Mouse (Mus musculus): ENCODE measurements at regions not wholly inside any gene's neighbourhood (a gene's known extent, or its start where the extent isn't known, plus 50 kb on each side); places are given as distances from the start of the nearest gene placed in this dataset.

- 41% methylated on average over 4 of the region's 4 CpGs for WGBS
Measured at GRCm38 (mm10) chr3:62985033-62985432, 256.3 kb upstream of the Mme start.

GRCm38 (mm10) chr3:62976906-62977305, 264.4 kb upstream of the Mme start:
- no peak for DNase-seq
- Histone ChIP-seq H3K4me1 (ENCODE audit: control insufficient read depth, insufficient read depth, low read length) (no peaks in the 10 kb centered on the region), H3K4me3 (replicated peaks; ENCODE audit: extremely low read depth, low read depth, low read length) (no peak overlapping the region)
- TF ChIP-seq CTCF (IDR thresholded peaks at IDR 0.05; ENCODE audit: insufficient read depth, low read length) (no peak), POLR2A (IDR thresholded peaks at IDR 0.05; ENCODE audit: borderline replicate concordance, extremely low read depth, low read depth, low read length) (no peak)
- 63% methylated on average over 1 of the region's 1 CpGs for WGBS

More at GRCm38 (mm10) chr3:62985033-62985432, 256.3 kb upstream of the Mme start:
- Histone ChIP-seq H3K4me1 (ENCODE audit: control insufficient read depth, insufficient read depth, low read length) (no peaks in the 10 kb centered on the region), H3K4me3 (replicated peaks; ENCODE audit: extremely low read depth, low read depth, low read length) (no peak overlapping the region)
- DNase-seq, result no peak
- TF ChIP-seq POLR2A (IDR thresholded peaks at IDR 0.05; ENCODE audit: borderline replicate concordance, extremely low read depth, low read depth, low read length) (no peak), CTCF (IDR thresholded peaks at IDR 0.05; ENCODE audit: insufficient read depth, low read length) (no peak)

- Histone ChIP-seq H3K4me1 (ENCODE audit: control insufficient read depth, insufficient read depth, low read length) (no peaks in the 10 kb centered on the region), H3K4me3 (replicated peaks; ENCODE audit: extremely low read depth, low read depth, low read length) (no peak overlapping the region)
- DNase-seq, result no peak
- 17% methylated on average over 1 of the region's 1 CpGs for WGBS
- TF ChIP-seq POLR2A (IDR thresholded peaks at IDR 0.05; ENCODE audit: borderline replicate concordance, extremely low read depth, low read depth, low read length), result no peak
- no peak for TF ChIP-seq CTCF (IDR thresholded peaks at IDR 0.05; ENCODE audit: insufficient read depth, low read length)
Measured at GRCm38 (mm10) chr3:62963244-62963643, 278.1 kb upstream of the Mme start.

- DNase-seq, result peak; percentile 27
- WGBS, result 23% methylated on average over 4 of the region's 4 CpGs
Measured at GRCm38 (mm10) chr3:62962608-62963007, 278.7 kb upstream of the Mme start.

DNA sequence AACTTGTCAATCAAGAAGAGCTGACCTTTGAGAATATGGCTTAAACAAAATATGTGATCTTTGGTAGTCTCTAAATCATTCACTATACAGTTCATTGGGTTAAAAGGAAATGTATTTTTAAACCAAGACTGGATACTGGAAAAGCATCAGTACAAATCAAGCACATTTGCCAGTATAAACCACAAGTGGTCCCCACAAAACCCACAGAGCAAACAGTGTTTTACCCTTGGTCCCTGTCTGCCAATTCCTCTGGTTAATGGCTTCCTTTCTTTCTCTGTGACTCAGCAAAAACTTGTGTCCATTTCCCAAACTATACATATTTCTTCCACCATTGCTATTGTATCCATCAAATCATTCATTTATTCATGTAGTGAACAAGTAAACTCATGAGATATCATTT, 296.0 kb upstream of the Mme start:
- Histone ChIP-seq H3K4me3 (replicated peaks; ENCODE audit: extremely low read depth, low read depth, low read length) (no peak overlapping the region), H3K4me1 (ENCODE audit: control insufficient read depth, insufficient read depth, low read length) (no peaks in the 10 kb centered on the region)
- TF ChIP-seq POLR2A (IDR thresholded peaks at IDR 0.05; ENCODE audit: borderline replicate concordance, extremely low read depth, low read depth, low read length), result no peak
- TF ChIP-seq CTCF (IDR thresholded peaks at IDR 0.05; ENCODE audit: insufficient read depth, low read length), result no peak
- no peak for DNase-seq

More at GRCm38 (mm10) chr3:62962608-62963007, 278.7 kb upstream of the Mme start:
- no peak overlapping the region for H3K4me3 ChIP-seq (replicated peaks; ENCODE audit: extremely low read depth, low read depth, low read length)
- TF ChIP-seq POLR2A (IDR thresholded peaks at IDR 0.05; ENCODE audit: borderline replicate concordance, extremely low read depth, low read depth, low read length), result no peak
- no peak for TF ChIP-seq CTCF (IDR thresholded peaks at IDR 0.05; ENCODE audit: insufficient read depth, low read length)
- no peaks in the 10 kb centered on the region for H3K4me1 ChIP-seq (ENCODE audit: control insufficient read depth, insufficient read depth, low read length)

- WGBS, result 69% methylated on average over 1 of the region's 1 CpGs
- Histone ChIP-seq H3K4me1 (ENCODE audit: control insufficient read depth, insufficient read depth, low read length) (no peaks in the 10 kb centered on the region), H3K4me3 (replicated peaks; ENCODE audit: extremely low read depth, low read depth, low read length) (no peak overlapping the region)
- no peak for TF ChIP-seq POLR2A (IDR thresholded peaks at IDR 0.05; ENCODE audit: borderline replicate concordance, extremely low read depth, low read depth, low read length)
- TF ChIP-seq CTCF (IDR thresholded peaks at IDR 0.05; ENCODE audit: insufficient read depth, low read length), result no peak
- no peak for DNase-seq
Measured at GRCm38 (mm10) chr3:62938601-62939000, 302.7 kb upstream of the Mme start.

DNA sequence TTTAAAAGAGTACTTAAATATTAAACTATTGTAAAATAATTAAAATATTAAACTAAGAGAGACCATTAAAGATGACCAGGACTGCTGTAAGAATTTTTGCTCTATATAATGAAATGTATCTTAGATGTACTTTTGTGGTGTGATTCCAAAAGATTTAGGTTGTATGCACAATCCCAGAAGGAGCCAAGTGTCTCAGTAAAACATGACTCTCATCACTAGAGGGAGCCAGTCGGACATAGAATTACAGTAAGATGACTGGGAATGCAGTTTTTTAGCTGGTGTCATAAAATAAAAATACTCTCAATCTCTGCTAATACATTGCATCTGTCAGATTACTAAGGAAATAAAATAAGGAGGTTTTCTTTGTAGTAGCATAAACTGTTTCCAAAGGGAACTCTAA, 316.9 kb upstream of the Mme start:
- TF ChIP-seq POLR2A (IDR thresholded peaks at IDR 0.05; ENCODE audit: borderline replicate concordance, extremely low read depth, low read depth, low read length) (no peak), CTCF (IDR thresholded peaks at IDR 0.05; ENCODE audit: insufficient read depth, low read length) (no peak)
- no peaks in the 10 kb centered on the region for H3K4me1 ChIP-seq (ENCODE audit: control insufficient read depth, insufficient read depth, low read length)
- WGBS, result 2% methylated on average over 1 of the region's 1 CpGs
- H3K4me3 ChIP-seq (replicated peaks; ENCODE audit: extremely low read depth, low read depth, low read length), result no peak overlapping the region
- DNase-seq, result no peak

DNA sequence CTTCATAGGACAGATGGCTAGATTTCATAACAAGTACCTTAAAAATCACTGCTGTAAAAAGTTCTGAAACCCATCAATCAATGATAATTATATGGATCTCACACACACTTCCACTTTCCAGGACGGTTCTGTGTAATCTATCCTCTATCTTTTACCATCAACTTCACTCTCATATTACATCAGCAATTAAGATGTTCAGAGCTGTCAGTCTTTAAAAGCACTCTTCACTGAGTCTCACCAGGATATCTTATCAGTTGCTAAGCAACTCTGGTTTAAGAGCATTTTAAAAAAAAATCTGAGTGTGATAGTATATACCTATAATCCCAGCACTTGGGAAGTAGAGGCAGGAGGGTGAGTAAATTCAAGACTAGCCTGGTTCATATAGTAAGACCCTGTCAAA, 312.0 kb upstream of the Gpr149 start:
- WGBS, result 14% methylated on average over 1 of the region's 1 CpGs
- Histone ChIP-seq H3K4me1 (ENCODE audit: control insufficient read depth, insufficient read depth, low read length) (no peaks in the 10 kb centered on the region), H3K4me3 (replicated peaks; ENCODE audit: extremely low read depth, low read depth, low read length) (no peak overlapping the region)
- no peak for DNase-seq
- TF ChIP-seq CTCF (IDR thresholded peaks at IDR 0.05; ENCODE audit: insufficient read depth, low read length) (no peak), POLR2A (IDR thresholded peaks at IDR 0.05; ENCODE audit: borderline replicate concordance, extremely low read depth, low read depth, low read length) (no peak)

DNA sequence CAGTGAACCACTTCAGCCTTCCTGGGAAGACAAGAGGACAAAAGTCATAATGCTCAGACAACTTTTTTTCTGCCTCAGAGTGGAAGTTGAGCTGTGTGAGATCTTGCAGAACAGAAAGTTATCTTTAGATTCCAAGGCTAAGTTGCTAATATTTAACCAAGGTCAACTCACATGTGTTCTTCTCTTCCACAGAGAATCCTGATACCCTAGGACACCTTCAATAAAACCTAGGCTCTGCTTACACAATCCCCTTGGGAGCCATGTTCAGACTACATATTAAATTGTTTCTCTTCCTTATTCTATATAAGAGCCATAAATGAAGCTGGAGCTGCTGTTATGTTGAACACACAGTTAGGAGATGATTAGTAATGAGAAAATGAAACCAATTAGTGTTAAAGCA, 280.2 kb upstream of the Gpr149 start:
- H3K4me3 ChIP-seq (replicated peaks; ENCODE audit: extremely low read depth, low read depth, low read length), result no peak overlapping the region
- TF ChIP-seq POLR2A (IDR thresholded peaks at IDR 0.05; ENCODE audit: borderline replicate concordance, extremely low read depth, low read depth, low read length) (no peak), CTCF (IDR thresholded peaks at IDR 0.05; ENCODE audit: insufficient read depth, low read length) (no peak)
- DNase-seq, result no peak
- no peaks in the 10 kb centered on the region for H3K4me1 ChIP-seq (ENCODE audit: control insufficient read depth, insufficient read depth, low read length)

DNA sequence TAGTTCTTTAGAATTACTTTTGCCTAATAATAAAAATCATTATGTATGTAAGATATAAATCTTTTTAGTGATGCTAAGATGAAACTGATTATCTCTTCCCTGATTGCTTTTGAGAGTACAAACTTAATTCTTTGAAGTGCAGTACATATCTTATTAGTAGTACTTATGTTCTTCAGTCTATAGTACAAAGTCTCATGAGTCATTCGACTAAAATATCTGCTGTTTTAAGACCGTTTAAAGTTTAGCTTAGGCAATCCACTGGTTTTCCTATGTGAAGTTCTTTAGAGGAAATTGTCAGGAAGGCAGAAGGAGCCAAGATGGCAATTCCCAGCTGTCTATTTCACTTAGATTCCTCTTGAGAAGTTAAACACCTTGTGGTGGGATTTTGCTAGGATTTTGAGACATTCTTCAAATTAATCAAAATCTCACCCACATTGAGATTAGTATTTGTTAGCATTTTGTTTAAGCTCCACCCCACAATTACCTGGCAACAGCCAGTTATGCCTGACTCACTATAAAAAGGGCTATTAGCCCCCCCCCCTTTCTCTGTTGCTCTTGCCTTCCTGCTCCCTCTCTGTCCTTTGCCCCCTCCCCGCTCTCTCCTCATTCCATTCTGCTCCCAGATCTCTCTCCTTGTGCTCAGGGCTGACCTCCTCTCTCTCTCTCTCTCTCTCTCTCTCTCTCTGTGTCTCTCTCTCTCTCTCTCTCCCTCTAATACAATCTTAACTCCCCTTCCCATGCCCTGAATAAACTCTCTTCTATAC, 277.6 kb upstream of the Gpr149 start:
- no peak for DNase-seq
- Histone ChIP-seq H3K4me3 (replicated peaks; ENCODE audit: extremely low read depth, low read depth, low read length) (no peak overlapping the region), H3K4me1 (ENCODE audit: control insufficient read depth, insufficient read depth, low read length) (no peaks in the 10 kb centered on the region)
- 64% methylated on average over 3 of the region's 3 CpGs for WGBS
- TF ChIP-seq POLR2A (IDR thresholded peaks at IDR 0.05; ENCODE audit: borderline replicate concordance, extremely low read depth, low read depth, low read length), result no peak
- TF ChIP-seq CTCF (IDR thresholded peaks at IDR 0.05; ENCODE audit: insufficient read depth, low read length), result no peak

Measured in lung, adult 2 months (tissue).